Mouse (Mus musculus) forebrain, embryonic 11.5 days (tissue): ENCODE measurements around the gene A230072I06Rik. TPM values are rescaled to one million over a fixed set of nuclear protein-coding genes. Genes with fewer than 3 reads are reported as not detected.

Experiments
- ATAC-seq: fragments of 200-750 bp; cut with Nextera tagmentation; replicated peaks from 2 replicates; pipeline ENCODE4 v1.8.0; 2017; ENCODE audit warnings: moderate TSS enrichment; ENCODE audit not compliant: low FRiP score
- DNase-seq: peaks from one replicate; pipeline ENCODE4 v3.0.0-alpha.2; 2017; ENCODE audit warnings: low spot score
- H3K27ac ChIP-seq: fragments of 300-500 bp; sonication (generic); 2 replicates; pipeline ENCODE4 v1.5.1; 2014; ENCODE audit warnings: low read depth, low read length
- H3K27me3 ChIP-seq: fragments of 300-500 bp; sonication (generic); 2 replicates; pipeline ENCODE4 v1.6.1; 2014; ENCODE audit warnings: mild to moderate bottlenecking, low read length, mixed read lengths; ENCODE audit not compliant: control insufficient read depth, insufficient read depth
- H3K36me3 ChIP-seq: fragments of 300-500 bp; sonication (generic); 2 replicates; pipeline ENCODE4 v1.6.1; 2014; ENCODE audit warnings: mild to moderate bottlenecking, low read length, moderate library complexity, mixed read lengths; ENCODE audit not compliant: control insufficient read depth, insufficient read depth
- H3K4me1 ChIP-seq: fragments of 300-500 bp; sonication (generic); replicated peaks from 2 replicates; pipeline ENCODE4 v1.6.1; 2014; ENCODE audit warnings: low read length, mixed read lengths; ENCODE audit not compliant: control insufficient read depth, insufficient read depth
- H3K4me2 ChIP-seq: fragments of 300-500 bp; sonication (generic); 2 replicates; pipeline ENCODE4 v1.6.1; 2014; ENCODE audit warnings: low read depth, mild to moderate bottlenecking, low read length, moderate library complexity, mixed read lengths; ENCODE audit not compliant: severe bottlenecking
- H3K4me3 ChIP-seq: fragments of 300-500 bp; sonication (generic); 2 replicates; pipeline ENCODE4 v1.5.1; 2014; ENCODE audit warnings: low read depth, low read length
- H3K9ac ChIP-seq: fragments of 300-500 bp; sonication (generic); 2 replicates; pipeline ENCODE4 v1.6.1; 2014; ENCODE audit warnings: low read length
- H3K9me3 ChIP-seq: fragments of 300-500 bp; sonication (generic); 2 replicates; pipeline ENCODE4 v1.6.1; 2016; ENCODE audit warnings: low read length, mixed read lengths; ENCODE audit not compliant: control insufficient read depth
- WGBS: fragments of 180-500 bp; shearing (Covaris S2); extraction: QIAGEN DNeasy Blood & Tissue Kit; methylation state at CpG from one replicate; pipeline ENCODE4 v1.1.7; 2014; 5-methylcytosine and 5-hydroxymethylcytosine counted together
- polyA plus RNA-seq: library from polyadenylated mRNA; unstranded; fragments of >200 nt; fragmentation: Nextera tagmentation; extraction: Ambion mirVana; gene quantifications from 2 replicates; pipeline ENCODE4 v1.2.1, GENCODE M21; 2014

A230072I06Rik gene
- polyA plus RNA-seq, 1 experiment from 2014 or later: not detected

- Histone ChIP-seq H3K4me1 (peaks cover 7% of the 10 kb centered on the region), H3K9ac (no peak overlapping the region), H3K4me2 (no peak overlapping the region), H3K27me3 (peaks cover 45% of the 10 kb centered on the region), H3K4me3 (no peak overlapping the region), H3K27ac (no peak overlapping the region), H3K36me3 (no peaks in the 10 kb centered on the region), H3K9me3 (0 out of 2 replicates have a peak, but pooled peaks cover 4% of the 10 kb centered on the region)
- no peak for DNase-seq
- ATAC-seq: no peak
- WGBS: 31% methylated on average over 16 of the region's 16 CpGs
Observed at GRCm38 (mm10) chr8:12312975-12313734, 34.5 kb downstream of the A230072I06Rik start.

- no peak for DNase-seq
- peaks cover 46% of the 10 kb centered on the region for H3K27me3 ChIP-seq
- H3K4me3 ChIP-seq: no peak overlapping the region
- WGBS: 43% methylated on average over 11 of the region's 11 CpGs
- peaks cover 7% of the 10 kb centered on the region for H3K4me1 ChIP-seq
- no peak overlapping the region for H3K27ac ChIP-seq
- H3K4me2 ChIP-seq: no peak overlapping the region
- no peaks in the 10 kb centered on the region for H3K9me3 ChIP-seq
- no peaks in the 10 kb centered on the region for H3K36me3 ChIP-seq
- no peak for ATAC-seq
- H3K9ac ChIP-seq: no peak overlapping the region
Observed at GRCm38 (mm10) chr8:12314258-12314657, 35.6 kb downstream of the A230072I06Rik start.

- no peak overlapping the region for H3K27ac ChIP-seq
- peaks cover 46% of the 10 kb centered on the region for H3K27me3 ChIP-seq
- no peaks in the 10 kb centered on the region for H3K9me3 ChIP-seq
- H3K36me3 ChIP-seq: no peaks in the 10 kb centered on the region
- H3K4me1 ChIP-seq: peaks cover 9% of the 10 kb centered on the region
- 58% methylated on average over 5 of the region's 5 CpGs for WGBS
- no peak overlapping the region for H3K9ac ChIP-seq
- no peak overlapping the region for H3K4me3 ChIP-seq
- ATAC-seq (no peak), DNase-seq (no peak)
- no peak overlapping the region for H3K4me2 ChIP-seq
Observed at GRCm38 (mm10) chr8:12315177-12315576, 36.6 kb downstream of the A230072I06Rik start.

- peak; percentile 71 for DNase-seq
- ATAC-seq: peak; percentile 80
- H3K4me2 ChIP-seq: 0 out of 2 replicates have a peak overlapping the region, but pooled peaks have one; percentile 0
- peaks cover 16% of the 10 kb centered on the region for H3K4me1 ChIP-seq
- WGBS: 48% methylated on average over 11 of the region's 11 CpGs
- H3K36me3 ChIP-seq: no peaks in the 10 kb centered on the region
- no peak overlapping the region for H3K4me3 ChIP-seq
- H3K27ac ChIP-seq: 0 out of 2 replicates have a peak overlapping the region, but pooled peaks have one; percentile 8
- H3K9me3 ChIP-seq: no peaks in the 10 kb centered on the region
- H3K9ac ChIP-seq: no peak overlapping the region
- H3K27me3 ChIP-seq: peaks cover 59% of the 10 kb centered on the region
Observed at GRCm38 (mm10) chr8:12319755-12320455, 41.3 kb downstream of the A230072I06Rik start.

- no peak for DNase-seq
- Histone ChIP-seq H3K27ac (no peak overlapping the region), H3K4me3 (no peak overlapping the region), H3K9ac (no peak overlapping the region), H3K4me2 (no peak overlapping the region), H3K36me3 (no peaks in the 10 kb centered on the region), H3K27me3 (peaks cover 47% of the 10 kb centered on the region), H3K4me1 (peaks cover 29% of the 10 kb centered on the region), H3K9me3 (no peaks in the 10 kb centered on the region)
- whole genome bisulfite sequencing: 72% methylated on average over 6 of the region's 6 CpGs
- no peak for ATAC-seq
Observed at GRCm38 (mm10) chr8:12322071-12322470, 43.5 kb downstream of the A230072I06Rik start.

- Histone ChIP-seq H3K4me2 (no peak overlapping the region), H3K27ac (no peak overlapping the region), H3K36me3 (no peaks in the 10 kb centered on the region), H3K9me3 (no peaks in the 10 kb centered on the region), H3K4me1 (peaks cover 36% of the 10 kb centered on the region), H3K9ac (no peak overlapping the region), H3K4me3 (no peak overlapping the region), H3K27me3 (peaks cover 40% of the 10 kb centered on the region)
- ATAC-seq (no peak), DNase-seq (no peak)
- WGBS: 47% methylated on average over 3 of the region's 3 CpGs
Observed at GRCm38 (mm10) chr8:12323238-12323637, 44.6 kb downstream of the A230072I06Rik start.

- DNase-seq (no peak), ATAC-seq (no peak)
- no peak overlapping the region for H3K9ac ChIP-seq
- WGBS: 19% methylated on average over 10 of the region's 10 CpGs
- no peaks in the 10 kb centered on the region for H3K36me3 ChIP-seq
- H3K4me1 ChIP-seq: peaks cover 38% of the 10 kb centered on the region
- H3K27ac ChIP-seq: no peak overlapping the region
- no peak overlapping the region for H3K4me3 ChIP-seq
- H3K4me2 ChIP-seq: no peak overlapping the region
- peaks cover 43% of the 10 kb centered on the region for H3K27me3 ChIP-seq
- H3K9me3 ChIP-seq: no peaks in the 10 kb centered on the region
Observed at GRCm38 (mm10) chr8:12324561-12324960, 45.9 kb downstream of the A230072I06Rik start.

- WGBS: 14% methylated on average over 16 of the region's 16 CpGs
- peak overlapping the region; percentile 26; the same call in 1 of the 2 replicates for H3K4me2 ChIP-seq
- H3K4me3 ChIP-seq: no peak overlapping the region
Observed at GRCm38 (mm10) chr8:12324991-12325601, 46.5 kb downstream of the A230072I06Rik start.

More at GRCm38 (mm10) chr8:12324991-12325601, 46.5 kb downstream of the A230072I06Rik start:
- no peak overlapping the region for H3K27ac ChIP-seq
- DNase-seq: peak; percentile 72
- no peak overlapping the region for H3K9ac ChIP-seq
- no peak for ATAC-seq
- H3K9me3 ChIP-seq: no peaks in the 10 kb centered on the region
- H3K36me3 ChIP-seq: no peaks in the 10 kb centered on the region
- peaks cover 38% of the 10 kb centered on the region for H3K4me1 ChIP-seq
- peaks cover 47% of the 10 kb centered on the region for H3K27me3 ChIP-seq
